Mouse (Mus musculus): Measurements from ENCODE around the gene Slc6a5. TPM values are rescaled to one million over a fixed set of nuclear protein-coding genes. Genes with fewer than 3 reads are reported as not detected.
A peak's percentile ranks its signal among the peaks of the same experiment; 100 is the strongest.

Gene Slc6a5
- under 1 TPM in 2 of 4 experiments, not detected in 2; 0.07 to 0.08 TPM for total RNA-seq (2022)

GRCm38 (mm10) chr7:49909850-49910249 lies at the start of gene Slc6a5:
Gene Slc6a5, plus strand, starts transcription at chr7:49910146.
- DNase-seq (ENCODE audit: low spot score in 2 of 2), result no peak

GRCm38 (mm10) chr7:49861196-49861595 lies 48.8 kb upstream of the Slc6a5 start:
- no peak for DNase-seq (ENCODE audit: low spot score in 2 of 2)

- DNase-seq (ENCODE audit: low spot score in 2 of 2), result no peak
These were observed 46.2 kb upstream of the Slc6a5 start for GRCm38 (mm10) chr7:49863753-49864152.

- no peak for DNase-seq (ENCODE audit: low spot score in 2 of 2)
These were observed 40.3 kb upstream of the Slc6a5 start for GRCm38 (mm10) chr7:49869656-49870055.

- no peak for DNase-seq (ENCODE audit: low spot score in 2 of 2)
These were observed 39.7 kb upstream of the Slc6a5 start for GRCm38 (mm10) chr7:49870276-49870675.

GRCm38 (mm10) chr7:49877307-49877706 lies 32.6 kb upstream of the Slc6a5 start:
- no peak for DNase-seq (ENCODE audit: low spot score in 2 of 2)

- DNase-seq (ENCODE audit: low spot score in 2 of 2), result no peak
These were observed 30.9 kb upstream of the Slc6a5 start for GRCm38 (mm10) chr7:49879051-49879450.

- no peak for DNase-seq (ENCODE audit: low spot score in 2 of 2)
These were observed 29.8 kb upstream of the Slc6a5 start for GRCm38 (mm10) chr7:49879998-49880707.

GRCm38 (mm10) chr7:49882288-49882687 lies 27.7 kb upstream of the Slc6a5 start:
- DNase-seq (ENCODE audit: low spot score in 2 of 2), result no peak

GRCm38 (mm10) chr7:49882694-49883389 lies 27.1 kb upstream of the Slc6a5 start:
- peak in 1 of 2 experiments; percentile 9 for DNase-seq (ENCODE audit: low spot score in 2 of 2)

- no peak for DNase-seq (ENCODE audit: low spot score in 2 of 2)
These were observed 22.1 kb upstream of the Slc6a5 start for GRCm38 (mm10) chr7:49887776-49888390.

- no peak for DNase-seq (ENCODE audit: low spot score in 2 of 2)
These were observed 15.2 kb upstream of the Slc6a5 start for GRCm38 (mm10) chr7:49894786-49895185.

- no peak for DNase-seq (ENCODE audit: low spot score in 2 of 2)
These were observed 14.7 kb upstream of the Slc6a5 start for GRCm38 (mm10) chr7:49895296-49895695.

- no peak for DNase-seq (ENCODE audit: low spot score in 2 of 2)
These were observed 7.9 kb upstream of the Slc6a5 start for GRCm38 (mm10) chr7:49902003-49902552.

GRCm38 (mm10) chr7:49907191-49908171 lies 2.5 kb upstream of the Slc6a5 start:
- DNase-seq (ENCODE audit: low spot score in 2 of 2), result no peak

GRCm38 (mm10) chr7:49908181-49908855 lies 1.6 kb upstream of the Slc6a5 start:
- no peak for DNase-seq (ENCODE audit: low spot score in 2 of 2)

GRCm38 (mm10) chr7:49908990-49909411 lies 945 bp upstream of the Slc6a5 start:
- DNase-seq (ENCODE audit: low spot score in 2 of 2), result no peak

- no peak for DNase-seq (ENCODE audit: low spot score in 2 of 2)
These were observed 415 bp downstream of the Slc6a5 start for GRCm38 (mm10) chr7:49910361-49910760.

GRCm38 (mm10) chr7:49911147-49911946 lies 1.4 kb downstream of the Slc6a5 start:
- DNase-seq (ENCODE audit: low spot score in 2 of 2), result no peak

GRCm38 (mm10) chr7:49911947-49912262 lies 2.0 kb downstream of the Slc6a5 start:
- DNase-seq (ENCODE audit: low spot score in 2 of 2), result no peak

Data from layer of hippocampus, adult 8-10 months (tissue).